Mouse (Mus musculus): ENCODE measurements around the gene Exoc2. TPM values are rescaled to one million over a fixed set of nuclear protein-coding genes. Genes with fewer than 3 reads are reported as not detected.

Exoc2 gene
- polyA plus RNA-seq, 1 experiment from 2014 or later = 30.9 TPM

- ATAC-seq (ENCODE audit: insufficient number of reproducible peaks, low FRiP score, low TSS enrichment, low read depth) (no peak), DNase-seq (ENCODE audit: low spot score) (no peak)
- H3K36me3 ChIP-seq (ENCODE audit: control insufficient read depth, insufficient read depth, low read length) = no peaks in the 10 kb centered on the region
- no peak overlapping the region for H3K4me3 ChIP-seq (ENCODE audit: low read depth, low read length)
- H3K9ac ChIP-seq (ENCODE audit: low read length) = no peak overlapping the region
- no peak overlapping the region for H3K4me2 ChIP-seq (ENCODE audit: low read depth, severe bottlenecking)
- H3K27me3 ChIP-seq (ENCODE audit: control insufficient read depth, insufficient read depth, low read length) = no peaks in the 10 kb centered on the region
- 60% methylated on average over 2 of the region's 2 CpGs for WGBS
- no peak overlapping the region for H3K27ac ChIP-seq (replicated peaks; ENCODE audit: low read depth, low read length)
- H3K9me3 ChIP-seq (ENCODE audit: control insufficient read depth, low read length) = no peaks in the 10 kb centered on the region
- H3K4me1 ChIP-seq (ENCODE audit: control insufficient read depth, insufficient read depth, low read length) = peaks cover 4% of the 10 kb centered on the region
Measured at GRCm38 (mm10) chr13:30961932-30962331, 12.0 kb downstream of the Exoc2 start.

GRCm38 (mm10) chr13:30960714-30961113, 13.2 kb downstream of the Exoc2 start:
- H3K27ac ChIP-seq (replicated peaks; ENCODE audit: low read depth, low read length) = no peak overlapping the region
- ATAC-seq (ENCODE audit: insufficient number of reproducible peaks, low FRiP score, low TSS enrichment, low read depth) (no peak), DNase-seq (ENCODE audit: low spot score) (no peak)
- 79% methylated on average over 2 of the region's 2 CpGs for WGBS
- H3K9ac ChIP-seq (ENCODE audit: low read length) = no peak overlapping the region
- no peaks in the 10 kb centered on the region for H3K4me1 ChIP-seq (ENCODE audit: control insufficient read depth, insufficient read depth, low read length)
- no peaks in the 10 kb centered on the region for H3K9me3 ChIP-seq (ENCODE audit: control insufficient read depth, low read length)
- no peaks in the 10 kb centered on the region for H3K27me3 ChIP-seq (ENCODE audit: control insufficient read depth, insufficient read depth, low read length)
- H3K36me3 ChIP-seq (ENCODE audit: control insufficient read depth, insufficient read depth, low read length) = no peaks in the 10 kb centered on the region
- no peak overlapping the region for H3K4me3 ChIP-seq (ENCODE audit: low read depth, low read length)
- H3K4me2 ChIP-seq (ENCODE audit: low read depth, severe bottlenecking) = no peak overlapping the region

GRCm38 (mm10) chr13:30953580-30953979, 20.3 kb downstream of the Exoc2 start:
- H3K27me3 ChIP-seq (ENCODE audit: control insufficient read depth, insufficient read depth, low read length) = no peaks in the 10 kb centered on the region
- WGBS = 74% methylated on average over 1 of the region's 1 CpGs
- H3K4me2 ChIP-seq (ENCODE audit: low read depth, severe bottlenecking) = no peak overlapping the region
- no peak overlapping the region for H3K27ac ChIP-seq (replicated peaks; ENCODE audit: low read depth, low read length)
- no peaks in the 10 kb centered on the region for H3K36me3 ChIP-seq (ENCODE audit: control insufficient read depth, insufficient read depth, low read length)
- DNase-seq (ENCODE audit: low spot score) (peak; percentile 17), ATAC-seq (ENCODE audit: insufficient number of reproducible peaks, low FRiP score, low TSS enrichment, low read depth) (no peak)
- no peaks in the 10 kb centered on the region for H3K4me1 ChIP-seq (ENCODE audit: control insufficient read depth, insufficient read depth, low read length)
- H3K9me3 ChIP-seq (ENCODE audit: control insufficient read depth, low read length) = no peaks in the 10 kb centered on the region
- H3K9ac ChIP-seq (ENCODE audit: low read length) = no peak overlapping the region
- no peak overlapping the region for H3K4me3 ChIP-seq (ENCODE audit: low read depth, low read length)

GRCm38 (mm10) chr13:30952044-30952443, 21.8 kb downstream of the Exoc2 start:
- H3K9ac ChIP-seq (ENCODE audit: low read length) = no peak overlapping the region
- H3K4me2 ChIP-seq (ENCODE audit: low read depth, severe bottlenecking) = no peak overlapping the region
- WGBS = 93% methylated on average over 2 of the region's 2 CpGs
- H3K36me3 ChIP-seq (ENCODE audit: control insufficient read depth, insufficient read depth, low read length) = no peaks in the 10 kb centered on the region
- no peaks in the 10 kb centered on the region for H3K27me3 ChIP-seq (ENCODE audit: control insufficient read depth, insufficient read depth, low read length)
- DNase-seq (ENCODE audit: low spot score) (peak; percentile 10), ATAC-seq (ENCODE audit: insufficient number of reproducible peaks, low FRiP score, low TSS enrichment, low read depth) (no peak)
- no peak overlapping the region for H3K4me3 ChIP-seq (ENCODE audit: low read depth, low read length)
- H3K9me3 ChIP-seq (ENCODE audit: control insufficient read depth, low read length) = no peaks in the 10 kb centered on the region
- no peaks in the 10 kb centered on the region for H3K4me1 ChIP-seq (ENCODE audit: control insufficient read depth, insufficient read depth, low read length)
- H3K27ac ChIP-seq (replicated peaks; ENCODE audit: low read depth, low read length) = no peak overlapping the region

- ATAC-seq (ENCODE audit: insufficient number of reproducible peaks, low FRiP score, low TSS enrichment, low read depth) = no peak
- WGBS = 95% methylated on average over 9 of the region's 9 CpGs
- H3K27me3 ChIP-seq (ENCODE audit: control insufficient read depth, insufficient read depth, low read length) = no peaks in the 10 kb centered on the region
Measured at GRCm38 (mm10) chr13:30949181-30949580, 24.7 kb downstream of the Exoc2 start.

GRCm38 (mm10) chr13:30947540-30947939, 26.4 kb downstream of the Exoc2 start, which contains the start of gene Hus1b:
Hus1b (minus strand) TSS chr13:30947759.
- Histone ChIP-seq H3K9me3 (ENCODE audit: control insufficient read depth, low read length) (no peaks in the 10 kb centered on the region), H3K4me3 (ENCODE audit: low read depth, low read length) (no peak within 1 kb of the TSS), H3K4me2 (ENCODE audit: low read depth, severe bottlenecking) (no peak within 1 kb of the TSS), H3K9ac (ENCODE audit: low read length) (no peak within 1 kb of the TSS), H3K27me3 (ENCODE audit: control insufficient read depth, insufficient read depth, low read length) (no peaks in the 10 kb centered on the region), H3K36me3 (ENCODE audit: control insufficient read depth, insufficient read depth, low read length) (no peaks in the 10 kb centered on the region), H3K4me1 (ENCODE audit: control insufficient read depth, insufficient read depth, low read length) (no peaks in the 10 kb centered on the region), H3K27ac (replicated peaks; ENCODE audit: low read depth, low read length) (no peak within 1 kb of the TSS)
- WGBS = 89% methylated on average over 11 of the region's 11 CpGs
- DNase-seq (ENCODE audit: low spot score) (no peak), ATAC-seq (ENCODE audit: insufficient number of reproducible peaks, low FRiP score, low TSS enrichment, low read depth) (no peak)

More at GRCm38 (mm10) chr13:30949181-30949580, 24.7 kb downstream of the Exoc2 start:
- Histone ChIP-seq H3K4me2 (ENCODE audit: low read depth, severe bottlenecking) (no peak overlapping the region), H3K27ac (replicated peaks; ENCODE audit: low read depth, low read length) (no peak overlapping the region), H3K4me3 (ENCODE audit: low read depth, low read length) (no peak overlapping the region), H3K36me3 (ENCODE audit: control insufficient read depth, insufficient read depth, low read length) (no peaks in the 10 kb centered on the region), H3K9ac (ENCODE audit: low read length) (no peak overlapping the region), H3K4me1 (ENCODE audit: control insufficient read depth, insufficient read depth, low read length) (no peaks in the 10 kb centered on the region), H3K9me3 (ENCODE audit: control insufficient read depth, low read length) (no peaks in the 10 kb centered on the region)
- DNase-seq (ENCODE audit: low spot score) = no peak

- Histone ChIP-seq H3K36me3 (ENCODE audit: control insufficient read depth, insufficient read depth, low read length) (no peaks in the 10 kb centered on the region), H3K9ac (ENCODE audit: low read length) (no peak overlapping the region), H3K4me3 (ENCODE audit: low read depth, low read length) (no peak overlapping the region), H3K4me2 (ENCODE audit: low read depth, severe bottlenecking) (no peak overlapping the region), H3K9me3 (ENCODE audit: control insufficient read depth, low read length) (no peaks in the 10 kb centered on the region), H3K27ac (replicated peaks; ENCODE audit: low read depth, low read length) (no peak overlapping the region), H3K27me3 (ENCODE audit: control insufficient read depth, insufficient read depth, low read length) (no peaks in the 10 kb centered on the region), H3K4me1 (ENCODE audit: control insufficient read depth, insufficient read depth, low read length) (no peaks in the 10 kb centered on the region)
- no peak for ATAC-seq (ENCODE audit: insufficient number of reproducible peaks, low FRiP score, low TSS enrichment, low read depth)
- 93% methylated on average over 15 of the region's 15 CpGs for WGBS
- DNase-seq (ENCODE audit: low spot score) = no peak
Measured at GRCm38 (mm10) chr13:30947129-30947528, 26.8 kb downstream of the Exoc2 start.

GRCm38 (mm10) chr13:30945788-30946187, 28.1 kb downstream of the Exoc2 start:
- Histone ChIP-seq H3K4me1 (ENCODE audit: control insufficient read depth, insufficient read depth, low read length) (no peaks in the 10 kb centered on the region), H3K27me3 (ENCODE audit: control insufficient read depth, insufficient read depth, low read length) (no peaks in the 10 kb centered on the region), H3K36me3 (ENCODE audit: control insufficient read depth, insufficient read depth, low read length) (no peaks in the 10 kb centered on the region), H3K9me3 (ENCODE audit: control insufficient read depth, low read length) (no peaks in the 10 kb centered on the region), H3K9ac (ENCODE audit: low read length) (no peak overlapping the region), H3K4me3 (ENCODE audit: low read depth, low read length) (no peak overlapping the region), H3K27ac (replicated peaks; ENCODE audit: low read depth, low read length) (no peak overlapping the region), H3K4me2 (ENCODE audit: low read depth, severe bottlenecking) (no peak overlapping the region)
- DNase-seq (ENCODE audit: low spot score) = no peak
- ATAC-seq (ENCODE audit: insufficient number of reproducible peaks, low FRiP score, low TSS enrichment, low read depth) = no peak

GRCm38 (mm10) chr13:30932972-30933371, 40.9 kb downstream of the Exoc2 start:
- Histone ChIP-seq H3K36me3 (ENCODE audit: control insufficient read depth, insufficient read depth, low read length) (no peaks in the 10 kb centered on the region), H3K27me3 (ENCODE audit: control insufficient read depth, insufficient read depth, low read length) (no peaks in the 10 kb centered on the region), H3K4me2 (ENCODE audit: low read depth, severe bottlenecking) (no peak overlapping the region), H3K9me3 (ENCODE audit: control insufficient read depth, low read length) (no peaks in the 10 kb centered on the region; the same call in 1 of the 2 replicates), H3K9ac (ENCODE audit: low read length) (no peak overlapping the region), H3K27ac (replicated peaks; ENCODE audit: low read depth, low read length) (no peak overlapping the region), H3K4me3 (ENCODE audit: low read depth, low read length) (no peak overlapping the region), H3K4me1 (ENCODE audit: control insufficient read depth, insufficient read depth, low read length) (no peaks in the 10 kb centered on the region)
- WGBS = 85% methylated on average over 6 of the region's 6 CpGs
- ATAC-seq (ENCODE audit: insufficient number of reproducible peaks, low FRiP score, low TSS enrichment, low read depth) (no peak), DNase-seq (ENCODE audit: low spot score) (no peak)

All from limb, embryonic 11.5 days (tissue).